Mouse (Mus musculus) heart, adult 2 months (tissue): ENCODE data around the gene 2700049A03Rik. TPM values are rescaled to one million over a fixed set of nuclear protein-coding genes. Genes with fewer than 3 reads are reported as not detected.

Experiments used
- DNase-seq, 2 experiments: peaks; one replicate each; pipeline ENCODE4 v3.0.0; 2021
- H3K27ac ChIP-seq: fragments of 200-600 bp; 2 replicates; pipeline ENCODE4 v1.8.1; 2022
- H3K27me3 ChIP-seq: fragments of 200-500 bp; 2 replicates; pipeline ENCODE4 v1.6.1; 2012; ENCODE audit warnings: mild to moderate bottlenecking, low read length, inconsistent platforms, mixed read lengths; ENCODE audit not compliant: control insufficient read depth, insufficient read depth
- H3K36me3 ChIP-seq: fragments of 200-500 bp; 2 replicates; pipeline ENCODE4 v1.6.1; 2012; ENCODE audit warnings: low read length, inconsistent platforms; ENCODE audit not compliant: control insufficient read depth, insufficient read depth
- H3K4me1 ChIP-seq: fragments of 200-500 bp; 2 replicates; pipeline ENCODE4 v1.6.1; 2011; ENCODE audit warnings: low read length; ENCODE audit not compliant: control insufficient read depth, insufficient read depth
- H3K4me3 ChIP-seq: fragments of 200-600 bp; 2 replicates; pipeline ENCODE4 v1.8.1; 2022
- H3K79me2 ChIP-seq: fragments of 200-500 bp; replicated peaks from 2 replicates; pipeline ENCODE4 v1.6.1; 2012; ENCODE audit warnings: mild to moderate bottlenecking, inconsistent platforms, low read length, moderate library complexity, mixed read lengths; ENCODE audit not compliant: control insufficient read depth, insufficient read depth
- H3K9ac ChIP-seq: fragments of 200-500 bp; 2 replicates; pipeline ENCODE4 v1.6.1; 2012; ENCODE audit warnings: low read depth, mild to moderate bottlenecking, control low read depth, inconsistent platforms, low read length, mixed read lengths
- CTCF ChIP-seq: fragments of 200-600 bp; IDR thresholded peaks from 2 replicates; pipeline ENCODE4 v1.8.1; 2022; ENCODE audit warnings: antibody characterized with exemption, mild to moderate bottlenecking, moderate library complexity
- EP300 ChIP-seq: fragments of 200-500 bp; IDR thresholded peaks from 2 replicates; pipeline ENCODE4 v1.6.1; 2011; ENCODE audit warnings: low read depth, low read length, control low read depth; ENCODE audit not compliant: insufficient read depth
- POLR2A ChIP-seq: fragments of 200-500 bp; IDR thresholded peaks from 2 replicates; pipeline ENCODE4 v1.6.1; 2011; ENCODE audit warnings: mild to moderate bottlenecking, low read depth, low read length, control low read depth; ENCODE audit not compliant: insufficient read depth
- WGBS: fragments of 180-500 bp; shearing (Covaris S2); methylation state at CpG from one replicate; pipeline ENCODE4 v1.1.7; 2018; 5-methylcytosine and 5-hydroxymethylcytosine counted together
- intact Hi-C: fragments of 180-260 bp; cut with DNase I; formaldehyde crosslinking; loops from one replicate; pipeline ENCODE4 v1.15.1; 2025
- polyA plus RNA-seq: library from polyadenylated mRNA; depleted of rRNA; stranded (reverse); fragments of >200 nt; gene quantifications from 2 replicates; pipeline ENCODE4 v1.2.3, GENCODE M21; 2012
- total RNA-seq, 2 experiments: library from RNA; stranded (reverse); gene quantifications; 2 replicates each; pipeline ENCODE4 v1.2.3; 2021

The 2700049A03Rik gene
- total and polyA plus RNA-seq, 3 experiments = 1.3 to 3.4 (median 3.0) TPM

GRCm38 (mm10) chr12:71137686-71138085, 1.0 kb downstream of the 2700049A03Rik start:
- Histone ChIP-seq H3K27ac (peak overlapping the region; percentile 98; the same call in 1 of the 2 replicates), H3K4me3 (peak overlapping the region; percentile 74), H3K9ac (peak overlapping the region; percentile 58), H3K79me2 (peaks cover 2% of the 10 kb centered on the region; the same call in 1 of the 2 replicates), H3K4me1 (peaks cover 2% of the 10 kb centered on the region), H3K27me3 (no peaks in the 10 kb centered on the region), H3K36me3 (peaks cover 6% of the 10 kb centered on the region)
- WGBS = 4% methylated on average over 11 of the region's 11 CpGs
- intact Hi-C loops = loop anchor here (5.0 kb wide), 1 partner anchor 170 kb away; no protein-coding TSS in a partner anchor
- no peak for DNase-seq
- TF ChIP-seq CTCF (no peak), POLR2A (no peak), EP300 (no peak)

GRCm38 (mm10) chr12:71139258-71139828, 2.7 kb downstream of the 2700049A03Rik start:
- H3K9ac ChIP-seq = no peak overlapping the region
- WGBS = 74% methylated on average over 5 of the region's 5 CpGs
- H3K4me3 ChIP-seq = no peak overlapping the region
- H3K4me1 ChIP-seq = peaks cover 2% of the 10 kb centered on the region
- H3K27ac ChIP-seq = no peak overlapping the region
- no peaks in the 10 kb centered on the region for H3K27me3 ChIP-seq
- no peak for DNase-seq
- intact Hi-C loops = loop anchor here (5.0 kb wide), 1 partner anchor 172 kb away; no protein-coding TSS in a partner anchor
- H3K79me2 ChIP-seq = peaks cover 2% of the 10 kb centered on the region; the same call in 1 of the 2 replicates
- H3K36me3 ChIP-seq = peaks cover 6% of the 10 kb centered on the region
- no peak for TF ChIP-seq POLR2A
- peak; percentile 67 for TF ChIP-seq CTCF
- TF ChIP-seq EP300 = no peak

DNA sequence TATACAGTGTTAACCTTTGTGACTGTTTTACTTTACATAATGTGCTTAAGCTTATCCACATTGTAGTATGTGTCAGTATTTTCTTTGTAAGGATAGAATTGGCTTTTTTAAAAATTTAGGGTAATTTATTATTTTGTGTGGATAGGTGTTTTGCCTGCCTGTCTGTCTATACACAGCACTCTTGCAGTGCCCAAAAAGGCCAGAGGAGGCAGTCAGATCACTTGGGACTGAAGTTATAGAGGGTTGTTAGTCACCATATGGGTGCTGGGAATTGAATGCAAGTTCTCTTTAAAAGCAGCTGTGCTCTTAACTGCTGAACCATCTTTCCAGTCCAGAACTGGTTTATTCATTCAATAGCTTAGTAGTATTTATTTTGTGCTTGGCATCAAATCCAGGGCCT, 4.5 kb downstream of the 2700049A03Rik start:
- Histone ChIP-seq H3K27ac (no peak overlapping the region), H3K4me3 (no peak overlapping the region), H3K4me1 (peaks cover 2% of the 10 kb centered on the region), H3K79me2 (peaks cover under 1% of the 10 kb centered on the region; the same call in 1 of the 2 replicates), H3K27me3 (no peaks in the 10 kb centered on the region), H3K36me3 (peaks cover 3% of the 10 kb centered on the region), H3K9ac (no peak overlapping the region)
- no peak for DNase-seq
- TF ChIP-seq CTCF = peak; percentile 19
- no peak for TF ChIP-seq POLR2A
- intact Hi-C loops = no loop called here

DNA sequence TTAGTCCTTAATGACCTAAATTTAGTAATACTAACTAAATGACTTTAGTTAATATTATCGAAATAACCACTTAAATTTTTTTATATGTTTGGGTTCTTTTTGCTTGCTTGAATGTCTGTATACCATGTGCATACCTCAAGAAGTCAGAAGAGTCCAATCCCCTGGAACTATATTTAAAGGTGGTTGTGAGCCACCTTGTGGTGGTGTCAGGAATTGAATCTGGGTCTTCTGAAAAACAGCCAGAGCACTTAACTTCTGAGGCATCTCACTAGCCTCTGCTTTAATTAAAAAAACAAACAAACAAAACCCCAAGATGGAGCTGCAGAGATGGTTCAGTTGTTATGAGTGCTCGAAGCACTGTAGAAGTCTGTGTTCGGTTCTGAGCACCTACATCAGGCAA, 11.0 kb downstream of the 2700049A03Rik start:
- Histone ChIP-seq H3K4me1 (no peaks in the 10 kb centered on the region), H3K27me3 (no peaks in the 10 kb centered on the region), H3K79me2 (no peaks in the 10 kb centered on the region), H3K4me3 (no peak overlapping the region), H3K9ac (no peak overlapping the region), H3K27ac (no peak overlapping the region), H3K36me3 (no peaks in the 10 kb centered on the region)
- intact Hi-C loops = no loop called here
- TF ChIP-seq EP300 (no peak), CTCF (peak; percentile 88), POLR2A (no peak)
- DNase-seq = peak; percentile 12 to 40
- WGBS = 68% methylated on average over 3 of the region's 3 CpGs

GRCm38 (mm10) chr12:71148801-71149200, 12.2 kb downstream of the 2700049A03Rik start:
- H3K4me3 ChIP-seq = no peak overlapping the region
- H3K27me3 ChIP-seq = no peaks in the 10 kb centered on the region
- no peak for DNase-seq
- H3K27ac ChIP-seq = no peak overlapping the region
- TF ChIP-seq EP300 (no peak), CTCF (no peak), POLR2A (no peak)
- H3K36me3 ChIP-seq = no peaks in the 10 kb centered on the region
- H3K9ac ChIP-seq = no peak overlapping the region
- 94% methylated on average over 9 of the region's 9 CpGs for WGBS
- intact Hi-C loops = no loop called here
- H3K79me2 ChIP-seq = no peaks in the 10 kb centered on the region
- no peaks in the 10 kb centered on the region for H3K4me1 ChIP-seq

DNA sequence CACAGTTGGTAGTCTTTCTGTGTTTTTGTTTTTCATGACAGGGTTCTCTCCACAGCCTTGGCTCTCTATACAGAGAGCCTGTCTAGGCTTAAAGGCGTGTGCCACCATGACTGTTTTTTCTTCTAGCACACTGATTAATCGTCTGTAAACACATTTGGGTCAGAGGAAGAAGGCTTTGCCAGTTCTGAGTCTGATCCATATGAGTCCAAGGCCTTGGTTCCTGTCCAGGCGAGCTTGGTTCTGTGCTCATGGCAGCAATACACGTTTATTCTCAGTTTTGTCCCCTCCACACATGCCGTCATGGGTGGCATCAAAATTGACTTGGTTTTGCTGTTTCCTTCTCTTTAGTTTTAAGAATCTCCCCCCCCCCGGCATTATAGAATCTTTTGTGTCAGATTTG, 12.8 kb downstream of the 2700049A03Rik start:
- Histone ChIP-seq H3K36me3 (no peaks in the 10 kb centered on the region), H3K79me2 (no peaks in the 10 kb centered on the region), H3K4me1 (no peaks in the 10 kb centered on the region), H3K9ac (no peak overlapping the region), H3K4me3 (no peak overlapping the region), H3K27me3 (no peaks in the 10 kb centered on the region), H3K27ac (no peak overlapping the region)
- DNase-seq = no peak
- WGBS = 88% methylated on average over 6 of the region's 6 CpGs
- intact Hi-C loops = no loop called here
- TF ChIP-seq CTCF (no peak), EP300 (no peak), POLR2A (no peak)
